Comparison of ENCODE assay signal across 17 mouse cellular contexts in genomic region chr13:43284711-43285151, GRCm38 (mm10). TPM values are rescaled to one million over a fixed set of nuclear protein-coding genes. Genes with fewer than 3 reads are reported as not detected.
DNase-seq lines count a peak whose midpoint lies in the region.
"Had no signal": no experiment of that assay in that cellular context is flagged by ENCODE, and none has a peak within 500 bp of the region (broad histone marks: within the 10 kb centered on the region; RNA-seq: fewer than 3 reads in every experiment).

No protein-coding gene starts in this region.

- DNase-seq in heart, adult 11 months = peak; percentile 92
- no peak for DNase-seq in heart, postnatal 36 days
- DNase-seq in right cerebral cortex, adult 18-20 months = peak; percentile 56
- DNase-seq in right cerebral cortex, postnatal 4 days = no peak
- peak; percentile 57 to 77 for DNase-seq in cerebellum, postnatal 14 days
- DNase-seq in thymus, postnatal 14 days = no peak
- DNase-seq in embryo, embryonic 10.5 days (ENCODE audit: low spot score) = no peak
- DNase-seq in heart, postnatal 14 days = no peak
- DNase-seq: adrenal gland, adult 2 months; gastrocnemius, postnatal 36 days; kidney, adult 9 months; kidney, postnatal 4 days; liver; lung, adult 18-20 months; lung, postnatal 4 days; midbrain, embryonic 14.5 days; thymus, postnatal 36 days had no signal

- intact Hi-C loops in heart, postnatal 36 days (cut with DNase I) = no loop called here
- intact Hi-C loops in heart, postnatal 14 days (cut with DNase I) = no loop called here

RNA-seq across cellular contexts. Expression of gene Gfod1, which starts 19.2 kb away (rescaled TPM):
- total RNA-seq in heart, postnatal 36 days (2021) = 10 to 100 TPM; 26.8 to 36.3 TPM
- total RNA-seq in heart, postnatal 14 days (2021) = 10 to 100 TPM; 31.8 to 32.0 TPM

Comparison
In these comparisons a context has a peak if more than half of its experiments do, and no peak if none do; other contexts are left out.
1. DNase-seq: peak in heart, adult 11 months (single experiment), right cerebral cortex, adult 18-20 months (single experiment) and cerebellum, postnatal 14 days (2 of 2); none in heart, postnatal 36 days (0 of 2), right cerebral cortex, postnatal 4 days (single experiment), thymus, postnatal 14 days (single experiment), embryo, embryonic 10.5 days (single experiment) and heart, postnatal 14 days (0 of 2).